Mouse (Mus musculus): Measurements from ENCODE around the gene Mrps16.

GRCm38 (mm10) chr14:20368271-20368670 is 25.2 kb downstream of the Mrps16 start:
- TF ChIP-seq POLR2A (IDR thresholded peaks at IDR 0.05; ENCODE audit: insufficient read depth, low read depth, low read length) = no peak
- TF ChIP-seq CTCF (IDR thresholded peaks at IDR 0.05) = no peak
- no peak for TF ChIP-seq EP300 (IDR thresholded peaks at IDR 0.05; ENCODE audit: insufficient read depth, low read depth, low read length)

Measured in heart, adult 2 months (tissue).